Mouse (Mus musculus): ENCODE results near the gene Cdc42. TPM values are rescaled to one million over a fixed set of nuclear protein-coding genes. Genes with fewer than 3 reads are reported as not detected.

The Cdc42 gene
- polyA plus RNA-seq, 1 experiment from 2014 or later: 721 TPM

- no peak overlapping the region for H3K27ac ChIP-seq
- H3K27me3 ChIP-seq: no peaks in the 10 kb centered on the region
- H3K36me3 ChIP-seq: peaks cover 13% of the 10 kb centered on the region; the same call in 1 of the 2 replicates
- H3K4me3 ChIP-seq: no peak overlapping the region
- H3K9me3 ChIP-seq: no peaks in the 10 kb centered on the region
- no peak overlapping the region for H3K9ac ChIP-seq
- peaks cover 10% of the 10 kb centered on the region for H3K4me1 ChIP-seq
- ATAC-seq (ENCODE audit: insufficient number of reproducible peaks, low FRiP score, low TSS enrichment, low read depth): no peak
- no peak overlapping the region for H3K4me2 ChIP-seq
- WGBS: 63% methylated on average over 1 of the region's 1 CpGs
Observed at GRCm38 (mm10) chr4:137339415-137339814, 18.1 kb downstream of the Cdc42 start.

GRCm38 (mm10) chr4:137336468-137336867 lies 21.1 kb downstream of the Cdc42 start:
- Histone ChIP-seq H3K4me3 (no peak overlapping the region), H3K4me1 (peaks cover 10% of the 10 kb centered on the region), H3K9ac (no peak overlapping the region), H3K27ac (no peak overlapping the region), H3K4me2 (no peak overlapping the region), H3K36me3 (peaks cover 37% of the 10 kb centered on the region), H3K9me3 (no peaks in the 10 kb centered on the region), H3K27me3 (no peaks in the 10 kb centered on the region)
- 77% methylated on average over 5 of the region's 5 CpGs for WGBS
- no peak for ATAC-seq (ENCODE audit: insufficient number of reproducible peaks, low FRiP score, low TSS enrichment, low read depth)

- Histone ChIP-seq H3K4me3 (no peak overlapping the region), H3K4me2 (no peak overlapping the region), H3K9me3 (no peaks in the 10 kb centered on the region), H3K9ac (no peak overlapping the region), H3K27ac (no peak overlapping the region), H3K36me3 (peaks cover 61% of the 10 kb centered on the region), H3K27me3 (no peaks in the 10 kb centered on the region), H3K4me1 (no peaks in the 10 kb centered on the region)
- ATAC-seq (ENCODE audit: insufficient number of reproducible peaks, low FRiP score, low TSS enrichment, low read depth): no peak
Observed at GRCm38 (mm10) chr4:137332051-137332450, 25.5 kb downstream of the Cdc42 start.

- H3K4me1 ChIP-seq: no peaks in the 10 kb centered on the region
- H3K27ac ChIP-seq: no peak overlapping the region
- no peak overlapping the region for H3K4me2 ChIP-seq
- no peak overlapping the region for H3K4me3 ChIP-seq
- ATAC-seq (ENCODE audit: insufficient number of reproducible peaks, low FRiP score, low TSS enrichment, low read depth): no peak
- 68% methylated on average over 3 of the region's 3 CpGs for WGBS
- peaks cover 57% of the 10 kb centered on the region for H3K36me3 ChIP-seq
- no peaks in the 10 kb centered on the region for H3K9me3 ChIP-seq
- H3K9ac ChIP-seq: no peak overlapping the region
- H3K27me3 ChIP-seq: no peaks in the 10 kb centered on the region
Observed at GRCm38 (mm10) chr4:137326494-137326893, 31.0 kb downstream of the Cdc42 start.

GRCm38 (mm10) chr4:137324926-137325325 lies 32.6 kb downstream of the Cdc42 start:
- no peaks in the 10 kb centered on the region for H3K27me3 ChIP-seq
- H3K4me3 ChIP-seq: no peak overlapping the region
- no peak overlapping the region for H3K4me2 ChIP-seq
- peaks cover 68% of the 10 kb centered on the region for H3K36me3 ChIP-seq
- H3K9ac ChIP-seq: no peak overlapping the region
- no peak overlapping the region for H3K27ac ChIP-seq
- no peaks in the 10 kb centered on the region for H3K9me3 ChIP-seq
- no peaks in the 10 kb centered on the region for H3K4me1 ChIP-seq
- WGBS: 68% methylated on average over 6 of the region's 6 CpGs
- ATAC-seq (ENCODE audit: insufficient number of reproducible peaks, low FRiP score, low TSS enrichment, low read depth): no peak

GRCm38 (mm10) chr4:137316027-137316770 lies 41.3 kb downstream of the Cdc42 start:
- Histone ChIP-seq H3K36me3 (peaks cover 46% of the 10 kb centered on the region), H3K4me3 (no peak overlapping the region)
- 80% methylated on average over 4 of the region's 4 CpGs for WGBS

GRCm38 (mm10) chr4:137315061-137315460 lies 42.5 kb downstream of the Cdc42 start:
- no peaks in the 10 kb centered on the region for H3K27me3 ChIP-seq
- no peak overlapping the region for H3K4me3 ChIP-seq
- no peak overlapping the region for H3K9ac ChIP-seq
- H3K36me3 ChIP-seq: peaks cover 40% of the 10 kb centered on the region
- no peak overlapping the region for H3K4me2 ChIP-seq
- H3K4me1 ChIP-seq: peaks cover 21% of the 10 kb centered on the region; the same call in 1 of the 2 replicates
- H3K9me3 ChIP-seq: no peaks in the 10 kb centered on the region
- 71% methylated on average over 2 of the region's 2 CpGs for WGBS
- ATAC-seq (ENCODE audit: insufficient number of reproducible peaks, low FRiP score, low TSS enrichment, low read depth): no peak
- no peak overlapping the region for H3K27ac ChIP-seq

More at GRCm38 (mm10) chr4:137316027-137316770, 41.3 kb downstream of the Cdc42 start:
- Histone ChIP-seq H3K9me3 (no peaks in the 10 kb centered on the region), H3K9ac (no peak overlapping the region), H3K27me3 (no peaks in the 10 kb centered on the region), H3K4me1 (peaks cover 18% of the 10 kb centered on the region; the same call in 1 of the 2 replicates), H3K4me2 (no peak overlapping the region), H3K27ac (no peak overlapping the region)
- ATAC-seq (ENCODE audit: insufficient number of reproducible peaks, low FRiP score, low TSS enrichment, low read depth): no peak

GRCm38 (mm10) chr4:137314561-137314960 lies 43.0 kb downstream of the Cdc42 start:
- no peaks in the 10 kb centered on the region for H3K9me3 ChIP-seq
- 22% methylated on average over 6 of the region's 6 CpGs for WGBS
- H3K4me3 ChIP-seq: no peak overlapping the region
- no peak overlapping the region for H3K9ac ChIP-seq
- ATAC-seq (ENCODE audit: insufficient number of reproducible peaks, low FRiP score, low TSS enrichment, low read depth): no peak
- H3K27me3 ChIP-seq: no peaks in the 10 kb centered on the region
- H3K27ac ChIP-seq: peak overlapping the region; percentile 60
- H3K4me2 ChIP-seq: no peak overlapping the region
- H3K36me3 ChIP-seq: peaks cover 37% of the 10 kb centered on the region
- H3K4me1 ChIP-seq: peaks cover 21% of the 10 kb centered on the region; the same call in 1 of the 2 replicates

GRCm38 (mm10) chr4:137313511-137313910 lies 44.0 kb downstream of the Cdc42 start:
- H3K4me3 ChIP-seq: no peak overlapping the region
- ATAC-seq (ENCODE audit: insufficient number of reproducible peaks, low FRiP score, low TSS enrichment, low read depth): no peak
- no peak overlapping the region for H3K27ac ChIP-seq
- H3K4me2 ChIP-seq: no peak overlapping the region
- H3K9ac ChIP-seq: no peak overlapping the region
- no peaks in the 10 kb centered on the region for H3K27me3 ChIP-seq
- H3K4me1 ChIP-seq: peaks cover 21% of the 10 kb centered on the region; the same call in 1 of the 2 replicates
- H3K36me3 ChIP-seq: peaks cover 29% of the 10 kb centered on the region
- WGBS: 34% methylated on average over 2 of the region's 2 CpGs
- no peaks in the 10 kb centered on the region for H3K9me3 ChIP-seq

- Histone ChIP-seq H3K4me1 (peaks cover 40% of the 10 kb centered on the region), H3K36me3 (peaks cover 5% of the 10 kb centered on the region; the same call in 1 of the 2 replicates), H3K9ac (no peak overlapping the region), H3K4me2 (no peak overlapping the region), H3K27ac (no peak overlapping the region), H3K4me3 (no peak overlapping the region), H3K27me3 (no peaks in the 10 kb centered on the region), H3K9me3 (no peaks in the 10 kb centered on the region)
- no peak for ATAC-seq (ENCODE audit: insufficient number of reproducible peaks, low FRiP score, low TSS enrichment, low read depth)
- 41% methylated on average over 5 of the region's 5 CpGs for WGBS
Observed at GRCm38 (mm10) chr4:137308377-137308776, 49.1 kb downstream of the Cdc42 start.

GRCm38 (mm10) chr4:137306991-137307706 lies 50.4 kb downstream of the Cdc42 start:
- H3K27ac ChIP-seq: 0 out of 2 replicates have a peak overlapping the region, but pooled peaks have one; percentile 18
- peaks cover 42% of the 10 kb centered on the region for H3K4me1 ChIP-seq
- no peak overlapping the region for H3K4me3 ChIP-seq
- no peaks in the 10 kb centered on the region for H3K9me3 ChIP-seq
- no peak overlapping the region for H3K4me2 ChIP-seq
- no peaks in the 10 kb centered on the region for H3K27me3 ChIP-seq
- no peak overlapping the region for H3K9ac ChIP-seq
- 67% methylated on average over 19 of the region's 19 CpGs for WGBS
- peaks cover 5% of the 10 kb centered on the region; the same call in 1 of the 2 replicates for H3K36me3 ChIP-seq
- ATAC-seq (ENCODE audit: insufficient number of reproducible peaks, low FRiP score, low TSS enrichment, low read depth): no peak

- Histone ChIP-seq H3K36me3 (peaks cover 5% of the 10 kb centered on the region; the same call in 1 of the 2 replicates), H3K4me3 (no peak overlapping the region), H3K9ac (no peak overlapping the region), H3K4me1 (peaks cover 48% of the 10 kb centered on the region), H3K27me3 (no peaks in the 10 kb centered on the region), H3K4me2 (no peak overlapping the region), H3K27ac (peak overlapping the region; percentile 33; the same call in 1 of the 2 replicates), H3K9me3 (no peaks in the 10 kb centered on the region)
- WGBS: 48% methylated on average over 8 of the region's 8 CpGs
- no peak for ATAC-seq (ENCODE audit: insufficient number of reproducible peaks, low FRiP score, low TSS enrichment, low read depth)
Observed at GRCm38 (mm10) chr4:137306577-137306888, 51.0 kb downstream of the Cdc42 start.
